Mouse (Mus musculus) stomach, postnatal 0 days (tissue): ENCODE results near the gene Slc25a15. TPM values are rescaled to one million over a fixed set of nuclear protein-coding genes. Genes with fewer than 3 reads are reported as not detected.

ENCODE experiments used
- ATAC-seq: fragments of 200-750 bp; cut with Nextera tagmentation; 2 replicates; pipeline ENCODE4 v1.8.0; 2017; ENCODE audit not compliant: low FRiP score, low TSS enrichment
- DNase-seq: peaks from one replicate; pipeline ENCODE4 v3.0.0-alpha.2; 2016; ENCODE audit warnings: low spot score
- H3K27ac ChIP-seq: fragments of 300-500 bp; sonication (generic); replicated peaks from 2 replicates; pipeline ENCODE4 v1.5.1; 2014; ENCODE audit warnings: mild to moderate bottlenecking, control low read depth
- H3K27me3 ChIP-seq: fragments of 300-500 bp; sonication (generic); 2 replicates; pipeline ENCODE4 v1.6.1; 2014; ENCODE audit warnings: low read length; ENCODE audit not compliant: control insufficient read depth, insufficient read depth
- H3K36me3 ChIP-seq: fragments of 300-500 bp; sonication (generic); 2 replicates; pipeline ENCODE4 v1.6.1; 2014; ENCODE audit warnings: low read length, mixed read lengths; ENCODE audit not compliant: control insufficient read depth, insufficient read depth
- H3K4me1 ChIP-seq: fragments of 300-500 bp; sonication (generic); replicated peaks from 2 replicates; pipeline ENCODE4 v1.6.1; 2014; ENCODE audit warnings: antibody characterized with exemption; ENCODE audit not compliant: control insufficient read depth, insufficient read depth
- H3K4me2 ChIP-seq: fragments of 300-500 bp; sonication (generic); replicated peaks from 2 replicates; pipeline ENCODE4 v1.6.1; 2014; ENCODE audit warnings: low read depth, mild to moderate bottlenecking, control low read depth, moderate library complexity
- H3K4me3 ChIP-seq: fragments of 300-500 bp; sonication (generic); 2 replicates; pipeline ENCODE4 v1.5.1; 2014; ENCODE audit warnings: low read depth, low read length, control low read depth
- H3K9ac ChIP-seq: fragments of 300-500 bp; sonication (generic); 2 replicates; pipeline ENCODE4 v1.6.1; 2014; ENCODE audit warnings: mild to moderate bottlenecking, low read length, control low read depth, mixed read lengths
- H3K9me3 ChIP-seq: fragments of 300-500 bp; sonication (generic); 2 replicates; pipeline ENCODE4 v1.6.1; 2016; ENCODE audit warnings: low read length; ENCODE audit not compliant: control insufficient read depth
- CTCF ChIP-seq: IDR thresholded peaks from 2 replicates; pipeline ENCODE4 v1.5.1; 2016; ENCODE audit warnings: antibody characterized with exemption, low read depth, mild to moderate bottlenecking, moderate library complexity
- EP300 ChIP-seq: optimal IDR thresholded peaks from 2 replicates; pipeline ENCODE3; 2016; ENCODE audit warnings: antibody characterized with exemption
- WGBS: fragments of 180-500 bp; shearing (Covaris S2); extraction: QIAGEN DNeasy Blood & Tissue Kit; methylation state at CpG from one replicate; pipeline ENCODE4 v1.1.7; 2014; 5-methylcytosine and 5-hydroxymethylcytosine counted together
- polyA plus RNA-seq: library from polyadenylated mRNA; unstranded; fragments of >200 nt; fragmentation: Nextera tagmentation; extraction: Ambion mirVana; gene quantifications from 2 replicates; pipeline ENCODE4 v1.2.1, GENCODE M21; 2015

Slc25a15 gene
- polyA plus RNA-seq, 1 experiment from 2014 or later = 13.1 TPM

- H3K4me2 ChIP-seq = no peak overlapping the region
- DNase-seq = no peak
- no peaks in the 10 kb centered on the region for H3K27me3 ChIP-seq
- TF ChIP-seq EP300 = no peak
- no peak for TF ChIP-seq CTCF
- ATAC-seq = no peak
- H3K9ac ChIP-seq = no peak overlapping the region
- H3K27ac ChIP-seq = no peak overlapping the region
- H3K9me3 ChIP-seq = no peaks in the 10 kb centered on the region
- H3K4me3 ChIP-seq = no peak overlapping the region
- H3K36me3 ChIP-seq = no peaks in the 10 kb centered on the region
- WGBS = 60% methylated on average over 6 of the region's 6 CpGs
- H3K4me1 ChIP-seq = no peaks in the 10 kb centered on the region
Measured at GRCm38 (mm10) chr8:22359882-22360281, 38.5 kb downstream of the Slc25a15 start.

DNA sequence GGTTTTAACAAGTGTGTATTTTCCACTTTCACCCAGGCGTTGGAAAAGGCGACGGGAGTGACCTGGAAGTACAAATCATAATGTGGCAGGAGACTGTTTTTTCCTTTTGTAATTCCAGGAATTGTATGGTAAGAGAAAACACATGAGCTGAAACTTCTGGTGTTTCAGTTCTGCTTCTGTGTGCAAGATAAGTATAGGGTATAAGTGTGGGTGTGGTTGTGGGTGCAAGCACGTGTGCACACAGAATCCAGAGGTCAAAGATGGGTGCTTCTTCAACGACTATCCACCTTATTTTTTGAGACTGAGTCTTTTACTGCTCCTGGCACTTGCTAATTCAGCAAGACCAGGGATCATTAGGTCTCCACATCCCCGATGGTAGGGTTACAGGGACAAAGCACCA is 39.0 kb downstream of the Slc25a15 start:
- H3K4me2 ChIP-seq = no peak overlapping the region
- WGBS = 76% methylated on average over 6 of the region's 6 CpGs

DNA sequence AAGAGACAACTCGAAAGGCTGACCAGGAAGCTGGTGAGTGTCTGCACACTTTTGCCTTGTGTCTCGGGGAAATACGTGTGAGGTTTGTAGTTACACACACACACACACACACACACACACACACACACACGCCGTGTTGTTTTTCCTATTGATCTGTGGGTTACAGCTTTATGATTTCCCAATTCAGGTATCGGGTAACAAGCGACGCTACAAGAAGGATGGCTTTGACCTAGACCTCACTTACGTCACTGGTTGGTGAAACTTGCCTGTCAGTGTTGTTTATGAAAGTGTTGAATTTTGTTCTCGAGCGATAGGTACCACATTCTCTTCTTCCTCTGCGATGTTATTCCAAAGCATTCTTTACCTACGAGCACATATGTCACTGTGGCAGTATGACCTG is 63.0 kb downstream of the Slc25a15 start:
- TF ChIP-seq EP300 (no peak), CTCF (no peak)
- no peak for DNase-seq

More for the DNA sequence above, 39.0 kb downstream of the Slc25a15 start:
- no peaks in the 10 kb centered on the region for H3K4me1 ChIP-seq
- TF ChIP-seq EP300 = no peak
- TF ChIP-seq CTCF = no peak
- no peaks in the 10 kb centered on the region for H3K27me3 ChIP-seq
- no peak for ATAC-seq
- no peak for DNase-seq
- no peak overlapping the region for H3K9ac ChIP-seq
- no peaks in the 10 kb centered on the region for H3K9me3 ChIP-seq
- no peak overlapping the region for H3K27ac ChIP-seq
- H3K36me3 ChIP-seq = no peaks in the 10 kb centered on the region
- no peak overlapping the region for H3K4me3 ChIP-seq

More for the DNA sequence above, 63.0 kb downstream of the Slc25a15 start:
- Histone ChIP-seq H3K4me3 (no peak overlapping the region), H3K36me3 (no peaks in the 10 kb centered on the region), H3K27ac (no peak overlapping the region), H3K4me2 (no peak overlapping the region), H3K4me1 (no peaks in the 10 kb centered on the region), H3K27me3 (no peaks in the 10 kb centered on the region), H3K9ac (no peak overlapping the region), H3K9me3 (no peaks in the 10 kb centered on the region)
- ATAC-seq = no peak
- 77% methylated on average over 13 of the region's 13 CpGs for WGBS

Other genes starting within 250 kb of the Slc25a15 start
- 2.6 TPM in 2 replicates for gene Nek3, start 232.2 kb downstream of the Slc25a15 start, polyA plus RNA-seq
- 14.7 and 17.0 TPM in 2 replicates for gene Ckap2, start 212.8 kb downstream of the Slc25a15 start, polyA plus RNA-seq
- gene Vps36, start 205.8 kb downstream of the Slc25a15 start, polyA plus RNA-seq = 29.4 and 30.8 TPM in 2 replicates
- gene Thsd1, start 171.3 kb downstream of the Slc25a15 start, polyA plus RNA-seq = 7.3 and 8.0 TPM in 2 replicates
- gene Tpte, start 115.2 kb downstream of the Slc25a15 start, polyA plus RNA-seq = not detected in 2 replicates
- 38.2 and 39.1 TPM in 2 replicates for gene Mrps31, start 12.8 kb upstream of the Slc25a15 start, polyA plus RNA-seq